Mouse (Mus musculus): ENCODE measurements around the gene Prickle2. TPM values are rescaled to one million over a fixed set of nuclear protein-coding genes. Genes with fewer than 3 reads are reported as not detected.

Prickle2 gene
- polyA plus RNA-seq, 1 experiment from 2014 or later: 7.0 TPM

DNA sequence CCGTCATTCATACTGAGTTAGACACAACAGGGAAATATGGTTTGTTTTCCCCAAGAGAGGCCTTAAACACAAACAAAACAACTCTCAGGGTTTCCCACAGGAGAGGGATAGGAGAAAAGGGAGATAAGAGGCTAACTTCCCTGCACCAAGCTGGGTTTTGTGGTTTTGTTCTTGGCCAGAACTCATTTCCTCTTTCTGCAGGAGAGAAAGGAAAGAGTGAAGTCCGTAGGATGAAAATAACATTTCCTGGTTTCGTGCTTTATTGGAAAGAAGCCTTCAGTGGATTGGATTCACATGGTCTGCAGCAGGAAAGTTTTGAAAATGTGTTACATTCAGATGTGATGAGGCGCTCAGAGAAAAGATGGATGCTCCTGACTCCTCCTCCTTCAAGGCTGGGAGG is 237.1 kb downstream of the Prickle2 start:
- H3K9me3 ChIP-seq: no peaks in the 10 kb centered on the region
- WGBS: 81% methylated on average over 4 of the region's 4 CpGs
- no peak overlapping the region for H3K9ac ChIP-seq (replicated peaks)
- no peak for ATAC-seq (ENCODE audit: insufficient number of reproducible peaks, insufficient read depth, low FRiP score, low TSS enrichment, low read depth)
- no peak overlapping the region for H3K27ac ChIP-seq
- no peaks in the 10 kb centered on the region for H3K27me3 ChIP-seq
- no peak overlapping the region for H3K4me2 ChIP-seq
- no peak overlapping the region for H3K4me3 ChIP-seq (replicated peaks)
- H3K4me1 ChIP-seq (replicated peaks): no peaks in the 10 kb centered on the region
- no peaks in the 10 kb centered on the region for H3K36me3 ChIP-seq

DNA sequence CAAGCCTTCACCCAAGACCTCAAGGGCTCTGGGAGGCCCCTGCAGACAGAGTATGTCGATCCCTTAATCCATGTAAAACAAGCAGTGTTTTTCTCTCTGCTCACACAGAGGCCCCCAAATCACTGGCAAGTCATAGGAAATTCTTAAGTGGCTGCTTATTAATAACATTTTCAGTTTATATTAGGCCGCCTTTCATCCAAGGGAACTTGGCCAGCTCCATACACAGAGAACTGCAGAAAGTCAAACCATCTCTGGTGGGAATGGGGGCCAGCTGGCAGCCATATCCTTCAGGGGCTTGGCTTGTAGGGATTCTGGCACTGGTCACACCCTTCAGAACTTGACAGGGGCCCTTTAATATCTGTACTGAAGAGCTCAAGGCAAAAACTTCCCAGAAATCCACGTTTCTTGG is 237.6 kb downstream of the Prickle2 start:
- H3K9ac ChIP-seq (replicated peaks): no peak overlapping the region
- H3K4me3 ChIP-seq (replicated peaks): no peak overlapping the region
- no peak overlapping the region for H3K27ac ChIP-seq
- ATAC-seq (ENCODE audit: insufficient number of reproducible peaks, insufficient read depth, low FRiP score, low TSS enrichment, low read depth): no peak
- no peaks in the 10 kb centered on the region for H3K36me3 ChIP-seq
- no peak overlapping the region for H3K4me2 ChIP-seq
- no peaks in the 10 kb centered on the region for H3K4me1 ChIP-seq (replicated peaks)
- H3K9me3 ChIP-seq: no peaks in the 10 kb centered on the region
- WGBS: 78% methylated on average over 3 of the region's 3 CpGs
- H3K27me3 ChIP-seq: no peaks in the 10 kb centered on the region

GRCm38 (mm10) chr6:92467343-92467742 is 238.6 kb downstream of the Prickle2 start:
- Histone ChIP-seq H3K27ac (no peak overlapping the region), H3K4me1 (replicated peaks) (no peaks in the 10 kb centered on the region), H3K36me3 (no peaks in the 10 kb centered on the region), H3K9me3 (no peaks in the 10 kb centered on the region), H3K4me3 (replicated peaks) (no peak overlapping the region), H3K9ac (replicated peaks) (no peak overlapping the region), H3K4me2 (no peak overlapping the region), H3K27me3 (no peaks in the 10 kb centered on the region)
- no peak for ATAC-seq (ENCODE audit: insufficient number of reproducible peaks, insufficient read depth, low FRiP score, low TSS enrichment, low read depth)
- WGBS: 80% methylated on average over 2 of the region's 2 CpGs

GRCm38 (mm10) chr6:92465666-92466065 is 240.3 kb downstream of the Prickle2 start:
- Histone ChIP-seq H3K36me3 (no peaks in the 10 kb centered on the region), H3K27me3 (no peaks in the 10 kb centered on the region), H3K9ac (replicated peaks) (no peak overlapping the region), H3K4me1 (replicated peaks) (peaks cover 4% of the 10 kb centered on the region), H3K27ac (no peak overlapping the region), H3K9me3 (no peaks in the 10 kb centered on the region), H3K4me2 (no peak overlapping the region), H3K4me3 (replicated peaks) (no peak overlapping the region)
- WGBS: 82% methylated on average over 1 of the region's 1 CpGs
- no peak for ATAC-seq (ENCODE audit: insufficient number of reproducible peaks, insufficient read depth, low FRiP score, low TSS enrichment, low read depth)

DNA sequence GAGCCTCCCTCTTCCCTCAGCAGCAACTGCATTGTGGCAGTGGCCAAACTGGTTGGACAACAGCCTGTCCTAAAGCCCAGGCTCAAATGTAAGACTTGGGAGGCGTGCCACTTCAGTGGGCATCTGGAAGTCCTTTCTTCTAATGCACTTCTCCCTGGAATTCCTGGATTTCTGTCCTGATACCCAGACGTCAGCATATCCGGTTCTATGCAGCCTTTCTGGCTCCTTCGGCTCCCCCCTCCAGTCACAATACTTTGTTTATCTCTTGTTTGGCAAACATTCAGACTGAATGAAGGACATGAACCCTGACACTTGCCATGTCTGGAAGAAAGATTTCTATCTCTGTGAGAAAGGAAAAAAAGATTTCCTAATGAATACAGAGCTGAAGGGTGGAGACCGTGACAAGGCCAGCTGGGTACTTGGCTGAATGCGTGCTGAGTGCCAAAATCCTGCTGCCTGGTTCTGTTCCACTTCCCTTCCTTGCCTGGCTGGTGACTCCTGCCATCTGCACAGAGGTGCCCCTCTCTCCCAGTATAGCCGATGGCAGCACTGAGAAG is 241.1 kb downstream of the Prickle2 start:
- WGBS: 75% methylated on average over 7 of the region's 7 CpGs
- no peak overlapping the region for H3K4me3 ChIP-seq (replicated peaks)
- no peak overlapping the region for H3K9ac ChIP-seq (replicated peaks)
- no peaks in the 10 kb centered on the region for H3K9me3 ChIP-seq
- H3K27ac ChIP-seq: no peak overlapping the region
- no peak overlapping the region for H3K4me2 ChIP-seq
- H3K36me3 ChIP-seq: no peaks in the 10 kb centered on the region
- peaks cover 9% of the 10 kb centered on the region for H3K4me1 ChIP-seq (replicated peaks)
- H3K27me3 ChIP-seq: no peaks in the 10 kb centered on the region
- ATAC-seq (ENCODE audit: insufficient number of reproducible peaks, insufficient read depth, low FRiP score, low TSS enrichment, low read depth): no peak

DNA sequence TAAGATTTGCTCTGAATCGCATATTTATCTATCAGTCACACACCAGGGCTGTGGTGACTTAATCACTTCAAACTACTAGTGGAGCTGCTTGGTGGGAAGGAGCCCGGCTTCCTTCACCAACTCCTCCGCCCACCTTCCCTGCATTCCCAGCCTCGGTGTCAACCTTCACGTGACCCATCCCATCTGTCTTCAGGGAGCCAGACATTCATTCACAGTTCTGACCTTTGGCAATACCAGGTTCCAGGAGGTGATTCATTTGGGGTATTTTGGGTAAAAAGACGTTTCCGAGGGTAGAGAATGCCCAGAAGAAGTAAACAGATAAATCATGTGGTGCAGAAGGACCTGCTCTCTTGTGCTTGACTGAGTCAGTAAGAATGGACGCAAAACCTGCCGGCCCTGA is 242.2 kb downstream of the Prickle2 start:
- Histone ChIP-seq H3K9ac (replicated peaks) (no peak overlapping the region), H3K4me3 (replicated peaks) (no peak overlapping the region), H3K4me1 (replicated peaks) (peaks cover 9% of the 10 kb centered on the region), H3K9me3 (no peaks in the 10 kb centered on the region), H3K27ac (no peak overlapping the region), H3K27me3 (no peaks in the 10 kb centered on the region), H3K36me3 (no peaks in the 10 kb centered on the region), H3K4me2 (no peak overlapping the region)
- ATAC-seq (ENCODE audit: insufficient number of reproducible peaks, insufficient read depth, low FRiP score, low TSS enrichment, low read depth): no peak
- whole genome bisulfite sequencing: 55% methylated on average over 9 of the region's 9 CpGs

DNA sequence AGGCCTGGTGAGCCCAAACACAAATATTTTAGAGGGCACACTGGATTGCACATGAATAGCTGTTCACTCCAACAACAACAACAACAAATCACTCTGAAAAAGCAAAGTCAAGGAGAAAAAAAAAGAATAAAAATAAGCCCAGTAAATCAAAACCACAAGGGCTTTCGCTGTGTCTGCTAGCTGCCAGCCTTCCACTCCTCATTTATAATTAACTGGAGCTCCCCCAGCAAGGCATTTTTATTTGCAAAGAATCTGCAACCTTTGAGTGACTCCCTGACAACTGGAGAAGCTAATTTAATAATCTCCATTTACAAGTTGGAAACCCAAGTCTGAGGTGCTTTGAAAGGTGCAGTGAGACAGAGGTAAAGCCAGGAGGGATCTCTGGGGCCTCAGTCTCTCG is 245.2 kb downstream of the Prickle2 start:
- no peaks in the 10 kb centered on the region for H3K36me3 ChIP-seq
- H3K27ac ChIP-seq: peak overlapping the region; percentile 29; the same call in 1 of the 2 replicates
- no peak for ATAC-seq (ENCODE audit: insufficient number of reproducible peaks, insufficient read depth, low FRiP score, low TSS enrichment, low read depth)
- no peak overlapping the region for H3K4me3 ChIP-seq (replicated peaks)
- H3K9ac ChIP-seq (replicated peaks): no peak overlapping the region
- WGBS: 45% methylated on average over 2 of the region's 2 CpGs
- peaks cover 9% of the 10 kb centered on the region for H3K4me1 ChIP-seq (replicated peaks)
- H3K4me2 ChIP-seq: no peak overlapping the region
- no peaks in the 10 kb centered on the region for H3K9me3 ChIP-seq
- H3K27me3 ChIP-seq: no peaks in the 10 kb centered on the region

DNA sequence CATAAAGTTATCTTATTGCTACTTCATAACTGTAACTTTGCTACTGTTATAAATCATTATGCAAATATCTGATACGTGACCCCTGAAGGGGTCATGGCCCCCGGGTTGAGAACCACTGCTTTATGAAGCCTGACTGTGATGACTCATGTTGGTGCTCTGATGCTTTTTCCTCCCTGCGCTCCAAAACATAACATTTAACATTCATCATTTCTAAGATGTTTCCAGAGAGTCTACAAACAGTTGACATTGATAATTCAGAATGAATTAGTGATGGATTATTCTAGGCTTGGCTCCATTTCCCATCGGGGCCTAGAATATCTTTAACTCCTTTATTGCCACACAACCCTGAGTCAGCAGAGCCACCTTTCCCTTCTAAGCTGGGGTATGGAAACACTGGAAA is 247.9 kb downstream of the Prickle2 start:
- Histone ChIP-seq H3K4me3 (replicated peaks) (no peak overlapping the region), H3K4me1 (replicated peaks) (peaks cover 9% of the 10 kb centered on the region), H3K27ac (no peak overlapping the region), H3K9ac (replicated peaks) (no peak overlapping the region), H3K4me2 (no peak overlapping the region), H3K27me3 (no peaks in the 10 kb centered on the region), H3K36me3 (no peaks in the 10 kb centered on the region), H3K9me3 (no peaks in the 10 kb centered on the region)
- 80% methylated on average over 4 of the region's 4 CpGs for WGBS
- no peak for ATAC-seq (ENCODE audit: insufficient number of reproducible peaks, insufficient read depth, low FRiP score, low TSS enrichment, low read depth)

DNA sequence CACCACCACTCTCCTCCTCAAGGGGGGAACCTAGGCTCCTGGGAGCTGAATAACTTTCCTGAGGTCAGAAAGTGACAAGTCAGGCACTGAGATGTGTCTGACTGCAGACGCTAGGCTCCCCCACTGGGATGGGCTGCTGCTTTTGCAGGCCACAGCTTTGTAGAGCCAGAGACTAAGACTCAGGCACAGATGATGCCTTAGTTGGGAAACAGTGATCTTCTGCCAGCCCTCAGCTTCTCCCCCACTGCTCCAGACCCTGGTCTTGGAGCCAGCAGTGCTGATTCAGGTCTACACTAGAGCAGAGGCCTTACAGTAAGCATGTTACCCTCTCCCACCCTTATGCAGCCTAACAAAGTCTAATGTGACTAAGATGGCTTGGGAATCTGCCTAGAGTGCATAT is 254.5 kb downstream of the Prickle2 start:
- Histone ChIP-seq H3K4me3 (replicated peaks) (no peak overlapping the region), H3K27ac (0 out of 2 replicates have a peak overlapping the region, but pooled peaks have one; percentile 17), H3K36me3 (no peaks in the 10 kb centered on the region), H3K4me2 (no peak overlapping the region), H3K9ac (replicated peaks) (no peak overlapping the region), H3K4me1 (replicated peaks) (peaks cover 4% of the 10 kb centered on the region), H3K9me3 (no peaks in the 10 kb centered on the region), H3K27me3 (no peaks in the 10 kb centered on the region)
- WGBS: 48% methylated on average over 1 of the region's 1 CpGs
- no peak for ATAC-seq (ENCODE audit: insufficient number of reproducible peaks, insufficient read depth, low FRiP score, low TSS enrichment, low read depth)

DNA sequence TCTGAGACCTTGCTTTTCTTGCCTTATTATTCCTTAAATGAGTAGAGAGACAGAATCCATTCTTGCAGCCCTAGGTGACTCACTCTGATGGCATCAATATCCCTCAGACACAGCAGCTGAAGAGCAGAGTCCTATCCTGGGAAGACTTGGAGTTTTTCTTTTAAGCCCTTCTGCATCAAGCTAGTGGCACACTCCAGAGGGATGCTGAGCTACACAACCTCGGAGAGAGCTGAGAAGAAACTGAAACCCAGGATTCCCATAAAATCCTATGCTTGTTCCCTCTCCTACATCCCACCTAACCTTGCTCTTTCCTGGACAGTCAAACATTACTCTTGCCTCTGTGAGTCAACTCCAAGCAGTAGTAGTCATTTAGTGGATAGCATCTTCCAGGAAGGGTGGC is 256.0 kb downstream of the Prickle2 start:
- no peaks in the 10 kb centered on the region for H3K9me3 ChIP-seq
- no peaks in the 10 kb centered on the region for H3K27me3 ChIP-seq
- H3K4me2 ChIP-seq: no peak overlapping the region
- no peak overlapping the region for H3K9ac ChIP-seq (replicated peaks)
- no peak for ATAC-seq (ENCODE audit: insufficient number of reproducible peaks, insufficient read depth, low FRiP score, low TSS enrichment, low read depth)
- H3K4me3 ChIP-seq (replicated peaks): no peak overlapping the region
- no peak overlapping the region for H3K27ac ChIP-seq
- no peaks in the 10 kb centered on the region for H3K36me3 ChIP-seq
- 80% methylated on average over 1 of the region's 1 CpGs for WGBS
- peaks cover 8% of the 10 kb centered on the region for H3K4me1 ChIP-seq (replicated peaks)

- 71% methylated on average over 3 of the region's 3 CpGs for WGBS
- H3K27ac ChIP-seq: no peak overlapping the region
- H3K9me3 ChIP-seq: no peaks in the 10 kb centered on the region
- H3K36me3 ChIP-seq: no peaks in the 10 kb centered on the region
- no peaks in the 10 kb centered on the region for H3K27me3 ChIP-seq
- H3K4me3 ChIP-seq (replicated peaks): no peak overlapping the region
- H3K4me1 ChIP-seq (replicated peaks): peaks cover 6% of the 10 kb centered on the region; the same call in 1 of the 2 replicates
- ATAC-seq (ENCODE audit: insufficient number of reproducible peaks, insufficient read depth, low FRiP score, low TSS enrichment, low read depth): no peak
- no peak overlapping the region for H3K9ac ChIP-seq (replicated peaks)
- H3K4me2 ChIP-seq: no peak overlapping the region
These were observed 259.3 kb downstream of the Prickle2 start for GRCm38 (mm10) chr6:92446662-92447061.

GRCm38 (mm10) chr6:92441205-92441604 is 264.8 kb downstream of the Prickle2 start:
- no peak for ATAC-seq (ENCODE audit: insufficient number of reproducible peaks, insufficient read depth, low FRiP score, low TSS enrichment, low read depth)
- 69% methylated on average over 3 of the region's 3 CpGs for WGBS

More at GRCm38 (mm10) chr6:92441205-92441604, 264.8 kb downstream of the Prickle2 start:
- Histone ChIP-seq H3K9me3 (no peaks in the 10 kb centered on the region), H3K27me3 (no peaks in the 10 kb centered on the region), H3K27ac (no peak overlapping the region), H3K36me3 (no peaks in the 10 kb centered on the region), H3K9ac (replicated peaks) (no peak overlapping the region), H3K4me1 (replicated peaks) (0 out of 2 replicates have a peak, but pooled peaks cover 6% of the 10 kb centered on the region), H3K4me3 (replicated peaks) (no peak overlapping the region), H3K4me2 (no peak overlapping the region)
